Mouse (Mus musculus): ENCODE measurements around the gene Lif. TPM values are rescaled to one million over a fixed set of nuclear protein-coding genes. Genes with fewer than 3 reads are reported as not detected.

Lif gene
- polyA plus RNA-seq (2014; fragmentation: Nextera tagmentation; extraction: Ambion mirVana): 0.05 and 0.11 TPM in 2 replicates

DNA sequence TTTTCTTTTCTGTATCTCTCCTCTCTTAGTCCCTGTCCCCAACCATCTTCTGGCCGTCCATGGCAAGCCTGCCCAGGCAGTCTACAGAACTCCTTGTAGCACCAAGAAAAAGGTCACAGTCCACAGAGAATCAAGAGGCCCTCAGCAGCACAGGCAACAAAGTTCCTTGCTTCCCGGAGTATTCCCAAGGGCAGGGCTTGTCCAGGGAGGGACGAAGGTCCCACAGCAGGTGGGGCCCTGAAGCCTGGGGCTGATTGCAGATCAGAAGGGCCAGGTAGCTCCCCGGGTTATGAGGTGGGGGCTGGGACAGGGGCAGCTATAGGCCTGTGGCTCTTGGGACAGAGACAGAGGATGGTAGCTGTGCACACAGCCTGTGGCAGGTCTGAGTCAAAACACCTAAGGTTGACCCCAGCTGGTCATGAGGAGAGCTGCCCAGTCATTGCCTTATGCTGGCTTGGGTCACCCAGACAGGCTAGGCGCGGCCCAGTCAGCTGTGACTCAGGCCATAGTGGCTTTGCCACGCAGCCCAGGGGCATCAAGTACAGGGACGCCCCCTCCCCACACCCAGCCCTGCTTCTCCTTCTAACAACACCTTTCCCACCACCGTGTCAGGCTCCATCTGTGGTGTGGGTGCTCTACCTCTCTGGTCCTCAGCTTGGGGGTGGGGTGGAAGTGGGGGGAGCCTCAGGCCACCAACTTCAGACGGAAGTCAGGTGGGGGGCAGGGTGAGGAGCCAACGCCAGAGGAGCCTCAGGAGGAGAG lies at the start of gene Lif:
Gene Lif, plus strand, starts transcription at position 712 of the 762 bp plus-strand sequence.
- H3K4me2 ChIP-seq (ENCODE audit: low read length): no peak within 1 kb of the TSS

GRCm38 (mm10) chr11:4207655-4208054 lies 49.7 kb upstream of the Lif start:
- Histone ChIP-seq H3K4me3 (ENCODE audit: low read depth, low read length) (no peak overlapping the region), H3K27ac (ENCODE audit: low read depth) (no peak overlapping the region), H3K4me1 (replicated peaks; ENCODE audit: control insufficient read depth, insufficient read depth, low read length) (0 out of 2 replicates have a peak, but pooled peaks cover 4% of the 10 kb centered on the region), H3K36me3 (ENCODE audit: control insufficient read depth, insufficient read depth, low read length) (peaks cover 37% of the 10 kb centered on the region), H3K9me3 (ENCODE audit: control insufficient read depth, low read length) (no peaks in the 10 kb centered on the region), H3K27me3 (replicated peaks; ENCODE audit: control insufficient read depth, insufficient read depth, low read length) (no peaks in the 10 kb centered on the region), H3K9ac (ENCODE audit: low read length) (no peak overlapping the region), H3K4me2 (ENCODE audit: low read length) (no peak overlapping the region)
- ATAC-seq (replicated peaks; ENCODE audit: low FRiP score, low TSS enrichment, low read depth) (no peak), DNase-seq (ENCODE audit: low spot score) (no peak)
- WGBS: 91% methylated on average over 9 of the region's 9 CpGs

More for the DNA sequence above, at the start of gene Lif:
- Histone ChIP-seq H3K4me3 (ENCODE audit: low read depth, low read length) (no peak within 1 kb of the TSS), H3K27me3 (replicated peaks; ENCODE audit: control insufficient read depth, insufficient read depth, low read length) (no peaks in the 10 kb centered on the region), H3K9ac (ENCODE audit: low read length) (no peak within 1 kb of the TSS), H3K4me1 (replicated peaks; ENCODE audit: control insufficient read depth, insufficient read depth, low read length) (peaks cover 9% of the 10 kb centered on the region), H3K27ac (ENCODE audit: low read depth) (no peak within 1 kb of the TSS), H3K36me3 (ENCODE audit: control insufficient read depth, insufficient read depth, low read length) (no peaks in the 10 kb centered on the region), H3K9me3 (ENCODE audit: control insufficient read depth, low read length) (no peaks in the 10 kb centered on the region)
- ATAC-seq (replicated peaks; ENCODE audit: low FRiP score, low TSS enrichment, low read depth): no peak
- no peak for DNase-seq (ENCODE audit: low spot score)
- WGBS: 57% methylated on average over 11 of the region's 11 CpGs

DNA sequence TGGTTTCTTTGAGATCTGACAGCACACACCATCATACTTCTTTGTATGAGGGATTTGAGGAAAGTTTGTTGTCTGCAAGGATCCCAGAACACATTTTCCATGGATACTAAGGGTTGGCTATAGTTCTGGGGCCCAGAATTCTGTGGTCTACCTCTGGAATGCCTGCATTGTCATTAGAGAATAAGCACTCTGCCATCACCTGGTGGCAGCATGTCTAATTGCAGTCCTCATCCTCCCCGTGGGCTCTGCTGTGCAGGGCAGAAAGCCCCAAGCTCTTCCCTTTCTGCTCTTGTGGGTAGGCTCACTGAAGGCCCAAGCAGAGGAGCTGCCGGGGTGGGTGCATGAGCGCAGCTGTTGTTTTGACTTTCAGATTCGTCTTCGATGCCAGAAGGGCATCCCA lies 47.8 kb upstream of the Lif start:
- ATAC-seq (replicated peaks; ENCODE audit: low FRiP score, low TSS enrichment, low read depth) (no peak), DNase-seq (ENCODE audit: low spot score) (no peak)
- no peaks in the 10 kb centered on the region for H3K9me3 ChIP-seq (ENCODE audit: control insufficient read depth, low read length)
- H3K4me3 ChIP-seq (ENCODE audit: low read depth, low read length): no peak overlapping the region
- no peak overlapping the region for H3K9ac ChIP-seq (ENCODE audit: low read length)
- H3K27ac ChIP-seq (ENCODE audit: low read depth): no peak overlapping the region
- H3K4me1 ChIP-seq (replicated peaks; ENCODE audit: control insufficient read depth, insufficient read depth, low read length): no peaks in the 10 kb centered on the region
- 78% methylated on average over 5 of the region's 5 CpGs for WGBS
- peaks cover 46% of the 10 kb centered on the region for H3K36me3 ChIP-seq (ENCODE audit: control insufficient read depth, insufficient read depth, low read length)
- H3K27me3 ChIP-seq (replicated peaks; ENCODE audit: control insufficient read depth, insufficient read depth, low read length): no peaks in the 10 kb centered on the region
- no peak overlapping the region for H3K4me2 ChIP-seq (ENCODE audit: low read length)

DNA sequence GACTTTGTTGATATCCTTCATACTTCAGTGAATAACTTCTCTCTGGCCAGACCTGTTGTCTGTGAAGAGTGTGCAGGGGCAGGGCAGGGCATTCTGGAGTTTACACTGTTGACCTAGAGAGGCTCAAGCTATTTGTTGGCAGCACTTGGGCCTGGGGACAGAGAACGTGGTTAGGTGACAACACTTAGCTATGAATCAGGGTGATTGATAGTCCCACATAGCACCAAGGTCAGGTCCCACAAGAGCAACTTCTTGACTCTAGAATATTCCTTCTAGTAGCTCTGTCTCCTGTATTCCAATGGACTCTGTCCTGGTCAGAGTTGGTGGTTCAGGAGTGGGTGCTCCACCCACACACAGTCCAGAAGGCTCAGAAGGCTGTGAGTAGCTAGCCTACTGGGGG lies 46.6 kb upstream of the Lif start:
- DNase-seq (ENCODE audit: low spot score): no peak
- H3K27me3 ChIP-seq (replicated peaks; ENCODE audit: control insufficient read depth, insufficient read depth, low read length): no peaks in the 10 kb centered on the region
- H3K9ac ChIP-seq (ENCODE audit: low read length): no peak overlapping the region
- no peak overlapping the region for H3K27ac ChIP-seq (ENCODE audit: low read depth)
- ATAC-seq (replicated peaks; ENCODE audit: low FRiP score, low TSS enrichment, low read depth): no peak
- H3K4me3 ChIP-seq (ENCODE audit: low read depth, low read length): no peak overlapping the region
- H3K9me3 ChIP-seq (ENCODE audit: control insufficient read depth, low read length): no peaks in the 10 kb centered on the region
- no peaks in the 10 kb centered on the region for H3K4me1 ChIP-seq (replicated peaks; ENCODE audit: control insufficient read depth, insufficient read depth, low read length)
- no peak overlapping the region for H3K4me2 ChIP-seq (ENCODE audit: low read length)
- 42% methylated on average over 1 of the region's 1 CpGs for WGBS
- H3K36me3 ChIP-seq (ENCODE audit: control insufficient read depth, insufficient read depth, low read length): peaks cover 54% of the 10 kb centered on the region

GRCm38 (mm10) chr11:4213107-4213506 lies 44.2 kb upstream of the Lif start:
- H3K9me3 ChIP-seq (ENCODE audit: control insufficient read depth, low read length): 0 out of 2 replicates have a peak, but pooled peaks cover 3% of the 10 kb centered on the region
- H3K36me3 ChIP-seq (ENCODE audit: control insufficient read depth, insufficient read depth, low read length): peaks cover 44% of the 10 kb centered on the region
- H3K9ac ChIP-seq (ENCODE audit: low read length): no peak overlapping the region
- WGBS: 92% methylated on average over 10 of the region's 10 CpGs
- H3K27ac ChIP-seq (ENCODE audit: low read depth): no peak overlapping the region
- no peak overlapping the region for H3K4me2 ChIP-seq (ENCODE audit: low read length)
- ATAC-seq (replicated peaks; ENCODE audit: low FRiP score, low TSS enrichment, low read depth) (no peak), DNase-seq (ENCODE audit: low spot score) (no peak)
- no peaks in the 10 kb centered on the region for H3K4me1 ChIP-seq (replicated peaks; ENCODE audit: control insufficient read depth, insufficient read depth, low read length)
- no peak overlapping the region for H3K4me3 ChIP-seq (ENCODE audit: low read depth, low read length)
- H3K27me3 ChIP-seq (replicated peaks; ENCODE audit: control insufficient read depth, insufficient read depth, low read length): no peaks in the 10 kb centered on the region; the same call in 1 of the 2 replicates

GRCm38 (mm10) chr11:4214572-4214971 lies 42.8 kb upstream of the Lif start:
- H3K9ac ChIP-seq (ENCODE audit: low read length): no peak overlapping the region
- no peak overlapping the region for H3K4me3 ChIP-seq (ENCODE audit: low read depth, low read length)
- ATAC-seq (replicated peaks; ENCODE audit: low FRiP score, low TSS enrichment, low read depth) (no peak), DNase-seq (ENCODE audit: low spot score) (no peak)
- H3K27me3 ChIP-seq (replicated peaks; ENCODE audit: control insufficient read depth, insufficient read depth, low read length): peaks cover 8% of the 10 kb centered on the region; the same call in 1 of the 2 replicates
- 0 out of 2 replicates have a peak, but pooled peaks cover 3% of the 10 kb centered on the region for H3K9me3 ChIP-seq (ENCODE audit: control insufficient read depth, low read length)
- no peak overlapping the region for H3K4me2 ChIP-seq (ENCODE audit: low read length)
- H3K4me1 ChIP-seq (replicated peaks; ENCODE audit: control insufficient read depth, insufficient read depth, low read length): peaks cover 3% of the 10 kb centered on the region; the same call in 1 of the 2 replicates
- peaks cover 34% of the 10 kb centered on the region for H3K36me3 ChIP-seq (ENCODE audit: control insufficient read depth, insufficient read depth, low read length)
- no peak overlapping the region for H3K27ac ChIP-seq (ENCODE audit: low read depth)
- WGBS: 96% methylated on average over 14 of the region's 14 CpGs

DNA sequence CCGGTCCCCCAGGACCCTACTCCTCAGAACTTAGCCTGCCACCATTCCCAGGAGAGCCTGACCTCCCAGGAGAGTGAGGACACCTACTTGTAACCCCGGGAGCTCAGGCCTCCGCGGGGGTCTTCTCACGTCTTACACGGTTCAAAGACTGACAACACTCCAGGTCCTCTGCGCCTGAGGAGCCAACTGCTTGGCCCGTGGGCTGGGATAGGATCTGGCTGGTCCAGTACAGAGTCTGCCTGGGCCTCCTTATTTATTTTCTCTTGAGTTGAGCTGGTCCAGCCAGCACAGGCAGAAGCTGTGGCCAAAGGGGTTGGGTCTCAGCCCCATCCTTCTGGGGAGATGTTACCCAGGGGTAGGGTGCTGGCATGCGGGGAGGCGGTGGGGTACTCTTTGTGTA lies 42.3 kb upstream of the Lif start:
- Histone ChIP-seq H3K27me3 (replicated peaks; ENCODE audit: control insufficient read depth, insufficient read depth, low read length) (peaks cover 10% of the 10 kb centered on the region; the same call in 1 of the 2 replicates), H3K9me3 (ENCODE audit: control insufficient read depth, low read length) (0 out of 2 replicates have a peak, but pooled peaks cover 3% of the 10 kb centered on the region), H3K27ac (ENCODE audit: low read depth) (no peak overlapping the region), H3K4me1 (replicated peaks; ENCODE audit: control insufficient read depth, insufficient read depth, low read length) (peaks cover 3% of the 10 kb centered on the region; the same call in 1 of the 2 replicates), H3K9ac (ENCODE audit: low read length) (no peak overlapping the region), H3K4me3 (ENCODE audit: low read depth, low read length) (no peak overlapping the region), H3K4me2 (ENCODE audit: low read length) (no peak overlapping the region), H3K36me3 (ENCODE audit: control insufficient read depth, insufficient read depth, low read length) (peaks cover 30% of the 10 kb centered on the region)
- DNase-seq (ENCODE audit: low spot score) (no peak), ATAC-seq (replicated peaks; ENCODE audit: low FRiP score, low TSS enrichment, low read depth) (no peak)
- 82% methylated on average over 10 of the region's 10 CpGs for WGBS

- ATAC-seq (replicated peaks; ENCODE audit: low FRiP score, low TSS enrichment, low read depth): no peak
- peaks cover 19% of the 10 kb centered on the region for H3K36me3 ChIP-seq (ENCODE audit: control insufficient read depth, insufficient read depth, low read length)
- H3K9me3 ChIP-seq (ENCODE audit: control insufficient read depth, low read length): 0 out of 2 replicates have a peak, but pooled peaks cover 3% of the 10 kb centered on the region
- DNase-seq (ENCODE audit: low spot score): no peak
- peaks cover 10% of the 10 kb centered on the region; the same call in 1 of the 2 replicates for H3K27me3 ChIP-seq (replicated peaks; ENCODE audit: control insufficient read depth, insufficient read depth, low read length)
- no peak overlapping the region for H3K4me3 ChIP-seq (ENCODE audit: low read depth, low read length)
- no peak overlapping the region for H3K27ac ChIP-seq (ENCODE audit: low read depth)
- H3K4me1 ChIP-seq (replicated peaks; ENCODE audit: control insufficient read depth, insufficient read depth, low read length): peaks cover 3% of the 10 kb centered on the region; the same call in 1 of the 2 replicates
- no peak overlapping the region for H3K4me2 ChIP-seq (ENCODE audit: low read length)
- 86% methylated on average over 9 of the region's 9 CpGs for WGBS
- H3K9ac ChIP-seq (ENCODE audit: low read length): no peak overlapping the region
Measured at GRCm38 (mm10) chr11:4216248-4217000, 40.9 kb upstream of the Lif start.

All from intestine, embryonic 14.5 days (tissue).